Mouse (Mus musculus) MEL (cell line): Measurements from ENCODE around the gene Rbm28. TPM values are rescaled to one million over a fixed set of nuclear protein-coding genes. Genes with fewer than 3 reads are reported as not detected.

Source experiments
- DNase-seq: peaks from one replicate; pipeline ENCODE4 v3.0.0; 2011; ENCODE audit warnings: low read depth, low spot score
- H3K27ac ChIP-seq: 2 replicates; pipeline ENCODE4 v1.5.1; 2012; ENCODE audit warnings: low read depth, mild to moderate bottlenecking, control low read depth, low read length, moderate library complexity; ENCODE audit not compliant: control insufficient read depth
- H3K27me3 ChIP-seq, 2 experiments: fragments of 150-350 bp in 1 of 2; sonication (generic) in 1 of 2; 2 replicates each; pipeline ENCODE4 v1.6.1; 2012; ENCODE audit warnings: low read length in 2 of 2, mild to moderate bottlenecking in 2 of 2, improper control_type of control experiment in 1 of 2, moderate library complexity in 1 of 2; ENCODE audit not compliant: insufficient read depth in 2 of 2, control insufficient read depth in 1 of 2
- H3K36me3 ChIP-seq, 2 experiments: 2 replicates each; pipeline ENCODE4 v1.6.1; 2012 to 2014; ENCODE audit warnings: low read length in 2 of 2, improper control_type of control experiment in 1 of 2, inconsistent platforms in 1 of 2, mild to moderate bottlenecking in 1 of 2; ENCODE audit not compliant: insufficient read depth in 2 of 2, control insufficient read depth in 1 of 2
- H3K4me1 ChIP-seq, 2 experiments: fragments of 150-350 bp in 1 of 2; sonication (generic) in 1 of 2; 2 replicates each; pipeline ENCODE4 v1.6.1; 2012; ENCODE audit warnings: low read length in 2 of 2, improper control_type of control experiment in 1 of 2, mild to moderate bottlenecking in 1 of 2; ENCODE audit not compliant: insufficient read depth in 2 of 2, control insufficient read depth in 1 of 2
- H3K4me3 ChIP-seq, 2 experiments: fragments of 150-350 bp in 1 of 2; sonication (generic) in 1 of 2; 2 replicates each; pipeline ENCODE4 v1.5.1; 2012; ENCODE audit warnings: low read depth in 2 of 2, low read length in 2 of 2, mild to moderate bottlenecking in 2 of 2, moderate library complexity in 2 of 2, control low read depth in 1 of 2, improper control_type of control experiment in 1 of 2; ENCODE audit not compliant: control insufficient read depth in 1 of 2, insufficient read depth in 1 of 2
- H3K79me2 ChIP-seq: 2 replicates; pipeline ENCODE4 v1.6.1; 2012; ENCODE audit warnings: mild to moderate bottlenecking, low read length, moderate library complexity; ENCODE audit not compliant: control insufficient read depth, poor library complexity, insufficient read depth
- H3K9ac ChIP-seq: 2 replicates; pipeline ENCODE4 v1.6.1; 2012; ENCODE audit warnings: low read depth, mild to moderate bottlenecking, control low read depth, low read length, moderate library complexity; ENCODE audit not compliant: control insufficient read depth, poor library complexity, severe bottlenecking
- H3K9me3 ChIP-seq: fragments of 150-350 bp; sonication (generic); replicated peaks from 2 replicates; pipeline ENCODE4 v1.6.1; 2012; ENCODE audit warnings: mild to moderate bottlenecking, low read length, improper control_type of control experiment, moderate library complexity; ENCODE audit not compliant: insufficient read depth
- BHLHE40 ChIP-seq: IDR thresholded peaks from 2 replicates; pipeline ENCODE4 v1.6.1; 2012; ENCODE audit warnings: low read depth, mild to moderate bottlenecking, inconsistent platforms, low read length, improper control_type of control experiment, borderline replicate concordance
- CHD1 ChIP-seq: IDR thresholded peaks from 2 replicates; pipeline ENCODE4 v1.6.1; 2012; ENCODE audit warnings: low read depth, mild to moderate bottlenecking, inconsistent platforms, low read length, improper control_type of control experiment
- CHD2 ChIP-seq: IDR thresholded peaks from 2 replicates; pipeline ENCODE4 v1.6.1; 2011; ENCODE audit warnings: low read length, improper control_type of control experiment
- E2F4 ChIP-seq: IDR thresholded peaks from 2 replicates; pipeline ENCODE4 v1.6.1; 2011; ENCODE audit warnings: low read depth, low read length, improper control_type of control experiment, borderline replicate concordance
- GATA1 ChIP-seq: IDR thresholded peaks from 2 replicates; pipeline ENCODE4 v1.6.1; 2011; ENCODE audit warnings: low read depth, low read length, improper control_type of control experiment
- KAT2A ChIP-seq: conservative IDR thresholded peaks from 2 replicates; pipeline ENCODE4 v1.6.1; 2012; ENCODE audit warnings: low read depth, low read length, improper control_type of control experiment, inconsistent platforms
- MAX ChIP-seq: IDR thresholded peaks from 2 replicates; pipeline ENCODE4 v1.6.1; 2011; ENCODE audit warnings: low read length, improper control_type of control experiment
- MAZ ChIP-seq: IDR thresholded peaks from 2 replicates; pipeline ENCODE4 v1.6.1; 2012; ENCODE audit warnings: low read depth, mild to moderate bottlenecking, inconsistent platforms, low read length, improper control_type of control experiment
- MEF2A ChIP-seq: IDR thresholded peaks from 2 replicates; pipeline ENCODE4 v1.6.1; 2014; ENCODE audit warnings: low read depth, mild to moderate bottlenecking, inconsistent platforms, low read length, improper control_type of control experiment; ENCODE audit not compliant: poor library complexity, insufficient replicate concordance, severe bottlenecking; ENCODE audit errors: extremely low read depth
- MXI1 ChIP-seq: IDR thresholded peaks from 2 replicates; pipeline ENCODE4 v1.6.1; 2011; ENCODE audit warnings: mild to moderate bottlenecking, low read depth, low read length, improper control_type of control experiment
- MYB ChIP-seq: IDR thresholded peaks from 2 replicates; pipeline ENCODE4 v1.6.1; 2011; ENCODE audit warnings: mild to moderate bottlenecking, low read depth, low read length, improper control_type of control experiment
- MYC ChIP-seq: IDR thresholded peaks from 2 replicates; pipeline ENCODE4 v1.6.1; 2011; ENCODE audit warnings: low read depth, mild to moderate bottlenecking, low read length, improper control_type of control experiment, moderate library complexity
- NELFE ChIP-seq: IDR thresholded peaks from 2 replicates; pipeline ENCODE4 v1.6.1; 2011; ENCODE audit warnings: low read depth, low read length, improper control_type of control experiment
- POLR2AphosphoS2 ChIP-seq: IDR thresholded peaks from 2 replicates; pipeline ENCODE4 v1.6.1; 2011; ENCODE audit warnings: low read length, improper control_type of control experiment
- RAD21 ChIP-seq: IDR thresholded peaks from 2 replicates; pipeline ENCODE4 v1.6.1; 2011; ENCODE audit warnings: mild to moderate bottlenecking, low read depth, low read length, improper control_type of control experiment
- SMC3 ChIP-seq: IDR thresholded peaks from 2 replicates; pipeline ENCODE4 v1.6.1; 2011; ENCODE audit warnings: low read depth, low read length, improper control_type of control experiment
- UBTF ChIP-seq: IDR thresholded peaks from 2 replicates; pipeline ENCODE4 v1.6.1; 2012; ENCODE audit warnings: low read depth, mild to moderate bottlenecking, inconsistent platforms, low read length, improper control_type of control experiment, moderate library complexity, borderline replicate concordance; ENCODE audit not compliant: insufficient read depth
- USF2 ChIP-seq, 2 experiments: IDR thresholded peaks; 2 replicates each; pipeline ENCODE4 v1.6.1; 2011 to 2012; ENCODE audit warnings: improper control_type of control experiment in 2 of 2, low read length in 2 of 2, borderline replicate concordance in 1 of 2, inconsistent platforms in 1 of 2, low read depth in 1 of 2, mild to moderate bottlenecking in 1 of 2; ENCODE audit not compliant: insufficient read depth in 1 of 2
- ZKSCAN1 ChIP-seq: IDR thresholded peaks from 2 replicates; pipeline ENCODE4 v1.6.1; 2012; ENCODE audit warnings: low read depth, mild to moderate bottlenecking, inconsistent platforms, low read length, improper control_type of control experiment, moderate library complexity
- ZMIZ1 ChIP-seq: IDR thresholded peaks from 2 replicates; pipeline ENCODE4 v1.6.1; 2012; ENCODE audit warnings: low read depth, mild to moderate bottlenecking, inconsistent platforms, low read length, improper control_type of control experiment, moderate library complexity
- polyA plus RNA-seq, 2 experiments: library from polyadenylated mRNA; stranded (reverse) in 1 of 2; unstranded in 1 of 2; fragments of >175 nt in 1 of 2; fragments of >200 nt in 1 of 2; gene quantifications; 2 replicates each; pipeline versions ENCODE4 v1.2.1 to v1.2.4; 2012; ENCODE audit warnings: low replicate concordance in 2 of 2, low read depth in 1 of 2; ENCODE audit not compliant: insufficient read length in 2 of 2, insufficient read depth in 1 of 2, missing spikeins in 1 of 2
- total RNA-seq: library from RNA; depleted of rRNA; stranded (reverse); fragments of 300-350 nt; gene quantifications from 2 replicates; pipeline ENCODE4 v1.2.3, GENCODE M21; 2012

The Rbm28 gene
- total and polyA plus RNA-seq, 3 experiments, result 48.2 to 312 (median 91.2) TPM

DNA sequence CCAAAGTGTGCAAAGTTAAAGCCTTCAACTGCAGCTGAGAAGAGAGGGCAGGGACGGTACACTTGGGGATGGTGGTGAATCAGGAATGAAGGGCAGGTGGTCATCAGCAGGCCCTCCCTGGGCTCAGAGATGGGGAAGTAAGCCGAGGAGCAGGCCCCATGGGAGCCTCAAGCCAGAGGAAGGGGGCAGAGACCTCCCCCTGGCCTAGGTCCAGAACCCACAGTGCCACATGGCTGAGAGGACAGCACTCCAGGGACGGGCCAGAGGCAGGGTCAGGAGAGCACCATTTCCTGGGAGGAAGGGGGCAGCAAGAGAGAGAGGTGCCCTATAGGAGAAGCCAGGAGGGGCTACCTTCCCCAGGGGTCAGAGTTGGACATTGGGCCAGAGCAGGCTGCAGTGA is 35.7 kb upstream of the Rbm28 start:
- H3K9ac ChIP-seq, result no peak overlapping the region
- H3K27ac ChIP-seq, result no peak overlapping the region
- no peak for DNase-seq
- H3K27me3 ChIP-seq, result peaks cover 0 to 1% of the 10 kb centered on the region in 2 experiments; a peak in 1 of 4 replicates
- H3K9me3 ChIP-seq, result no peaks in the 10 kb centered on the region
- no peak overlapping the region for H3K4me3 ChIP-seq
- H3K79me2 ChIP-seq, result no peaks in the 10 kb centered on the region
- TF ChIP-seq MAZ (no peak), MYC (no peak), CHD2 (no peak), ZMIZ1 (no peak), USF2 (IDR thresholded peaks at IDR 0.05; ENCODE audit: borderline replicate concordance in 1 of 2, insufficient read depth in 1 of 2, low read depth in 1 of 2, low read length in 2 of 2) (no peak), MYB (no peak), GATA1 (no peak), ZKSCAN1 (no peak), MXI1 (no peak), E2F4 (no peak), UBTF (no peak), RAD21 (no peak), CHD1 (no peak), POLR2AphosphoS2 (no peak), MEF2A (no peak)
- H3K36me3 ChIP-seq, result peaks cover 0 to 1% of the 10 kb centered on the region in 2 experiments; a peak in 1 of 4 replicates
- no peaks in the 10 kb centered on the region for H3K4me1 ChIP-seq

DNA sequence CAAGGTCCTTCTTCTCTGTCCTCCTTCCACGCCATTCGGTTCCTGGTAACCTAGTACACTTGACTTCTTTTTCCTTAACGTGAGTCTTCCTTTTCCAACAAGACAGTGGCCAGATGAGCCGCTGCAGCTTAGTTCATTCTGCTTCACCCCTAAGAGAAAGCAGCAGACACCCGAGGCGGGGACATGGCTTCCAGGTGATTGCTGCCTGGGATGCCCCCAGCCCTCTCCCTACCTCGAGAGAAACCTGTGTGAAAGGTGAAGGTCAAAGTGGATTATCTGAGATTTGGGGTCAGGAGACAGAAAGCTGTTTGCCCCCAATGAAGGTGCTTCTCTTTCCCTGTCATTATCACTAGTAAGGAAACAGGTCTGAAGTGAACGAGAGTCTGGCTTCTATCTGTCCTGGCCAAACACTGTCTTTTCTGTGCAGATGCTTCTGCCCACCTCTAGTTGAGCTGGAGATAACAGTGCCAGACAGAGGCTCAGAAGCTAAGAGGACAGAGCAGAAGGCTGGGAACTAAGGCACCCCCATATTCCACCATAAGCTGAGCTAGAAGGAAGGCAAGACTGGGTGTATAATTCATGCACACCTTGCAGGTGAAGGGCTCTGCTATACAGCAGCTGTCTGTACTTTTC is 34.5 kb upstream of the Rbm28 start:
- Histone ChIP-seq H3K9ac (no peak overlapping the region), H3K36me3 (no peaks in the 10 kb centered on the region; a peak in 1 of 4 replicates), H3K79me2 (no peaks in the 10 kb centered on the region), H3K4me3 (no peak overlapping the region)
- no peak for DNase-seq
- TF ChIP-seq POLR2AphosphoS2 (no peak), SMC3 (no peak), KAT2A (no peak), GATA1 (no peak), MAX (no peak), BHLHE40 (no peak), NELFE (no peak), MXI1 (no peak), MEF2A (no peak)
- TF ChIP-seq, all 39 proteins: peak for 0
- Histone ChIP-seq H3K4me1 (0 out of 4 replicates have a peak, but pooled peaks cover 0 to 4% of the 10 kb centered on the region in 2 experiments), H3K9me3 (no peaks in the 10 kb centered on the region), H3K27me3 (peaks cover 0 to 1% of the 10 kb centered on the region in 2 experiments; a peak in 1 of 4 replicates), H3K27ac (no peak overlapping the region)
